Mouse (Mus musculus): ENCODE results near the gene Hjurp.

Hjurp gene

GRCm38 (mm10) chr1:88277098-88277817, at the start of gene Hjurp, which contains the start of gene Trpm8:
Gene Hjurp, minus strand, starts transcription at chr1:88277633.
Gene Trpm8, plus strand, starts transcription at chr1:88277661.
- DNase-seq (ENCODE audit: low spot score in 2 of 2), result peak; percentile 100

GRCm38 (mm10) chr1:88323101-88323500, 45.7 kb upstream of the Hjurp start:
- no peak for DNase-seq (ENCODE audit: low spot score in 2 of 2)

GRCm38 (mm10) chr1:88322146-88322545, 44.7 kb upstream of the Hjurp start:
- no peak for DNase-seq (ENCODE audit: low spot score in 2 of 2)

GRCm38 (mm10) chr1:88320821-88321395, 43.5 kb upstream of the Hjurp start:
- DNase-seq (ENCODE audit: low spot score in 2 of 2), result no peak

GRCm38 (mm10) chr1:88318531-88319060, 41.2 kb upstream of the Hjurp start:
- DNase-seq (ENCODE audit: low spot score in 2 of 2), result peak in 1 of 2 experiments; percentile 67

- no peak for DNase-seq (ENCODE audit: low spot score in 2 of 2)
Observed at GRCm38 (mm10) chr1:88317279-88317678, 39.8 kb upstream of the Hjurp start.

GRCm38 (mm10) chr1:88310349-88310748, 32.9 kb upstream of the Hjurp start:
- DNase-seq (ENCODE audit: low spot score in 2 of 2), result no peak

- no peak for DNase-seq (ENCODE audit: low spot score in 2 of 2)
Observed at GRCm38 (mm10) chr1:88309905-88310304, 32.5 kb upstream of the Hjurp start.

- no peak for DNase-seq (ENCODE audit: low spot score in 2 of 2)
Observed at GRCm38 (mm10) chr1:88309020-88309419, 31.6 kb upstream of the Hjurp start.

GRCm38 (mm10) chr1:88307180-88307579, 29.7 kb upstream of the Hjurp start:
- no peak for DNase-seq (ENCODE audit: low spot score in 2 of 2)

- peak in 1 of 2 experiments; percentile 33 for DNase-seq (ENCODE audit: low spot score in 2 of 2)
Observed at GRCm38 (mm10) chr1:88306543-88306942, 29.1 kb upstream of the Hjurp start.

- peak in 1 of 2 experiments; percentile 19 for DNase-seq (ENCODE audit: low spot score in 2 of 2)
Observed at GRCm38 (mm10) chr1:88305018-88305795, 27.8 kb upstream of the Hjurp start.

GRCm38 (mm10) chr1:88304261-88304985, 27.0 kb upstream of the Hjurp start:
- DNase-seq (ENCODE audit: low spot score in 2 of 2), result peak in 1 of 2 experiments; percentile 27

GRCm38 (mm10) chr1:88303762-88304161, 26.3 kb upstream of the Hjurp start:
- no peak for DNase-seq (ENCODE audit: low spot score in 2 of 2)

GRCm38 (mm10) chr1:88302057-88302740, 24.8 kb upstream of the Hjurp start:
- no peak for DNase-seq (ENCODE audit: low spot score in 2 of 2)

- peak in 1 of 2 experiments; percentile 26 for DNase-seq (ENCODE audit: low spot score in 2 of 2)
Observed at GRCm38 (mm10) chr1:88301121-88302014, 23.9 kb upstream of the Hjurp start.

GRCm38 (mm10) chr1:88300301-88301050, 23.0 kb upstream of the Hjurp start:
- no peak for DNase-seq (ENCODE audit: low spot score in 2 of 2)

GRCm38 (mm10) chr1:88299529-88299945, 22.1 kb upstream of the Hjurp start:
- no peak for DNase-seq (ENCODE audit: low spot score in 2 of 2)
